In the genomic region with DNA sequence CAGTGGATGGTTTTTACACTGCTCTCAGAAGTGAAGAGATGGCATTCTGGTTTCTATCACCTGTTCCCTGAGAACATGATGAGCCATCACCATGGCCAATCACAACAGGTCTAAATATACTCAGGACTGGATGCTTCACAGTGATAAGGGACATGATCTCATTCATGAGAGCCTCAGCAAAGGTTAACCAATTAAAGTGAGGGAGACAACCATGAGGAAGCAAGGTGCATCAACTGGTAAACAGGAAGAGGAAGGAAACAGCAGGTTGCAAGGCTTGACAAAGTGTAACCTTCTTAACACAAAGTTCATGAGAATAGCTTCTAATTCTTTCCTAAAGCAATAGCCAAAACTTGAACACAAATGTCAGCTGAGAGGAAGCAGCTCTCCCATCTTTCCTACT, we compare ENCODE assay signal across 13 mouse cellular contexts.
"Had no signal": no experiment of that assay in that cellular context is flagged by ENCODE, and none has a peak within 500 bp of the region (broad histone marks: within the 10 kb centered on the region; RNA-seq: fewer than 3 reads in every experiment).

No protein-coding gene starts in this region.

- ATAC-seq: liver, embryonic 12.5 days; midbrain, embryonic 15.5 days had no signal

- H3K27me3 ChIP-seq: limb, embryonic 15.5 days; liver, embryonic 12.5 days; midbrain, embryonic 15.5 days; neural tube, embryonic 13.5 days had no signal

- H3K4me1 ChIP-seq: limb, embryonic 15.5 days; liver, embryonic 12.5 days; midbrain, embryonic 15.5 days; neural tube, embryonic 13.5 days had no signal

- H3K4me2 ChIP-seq: limb, embryonic 15.5 days; liver, embryonic 12.5 days; lung, embryonic 14.5 days; midbrain, embryonic 15.5 days; neural tube, embryonic 13.5 days had no signal

- DNase-seq: kidney, adult 11 months; kidney, adult 9 months; kidney, postnatal 10 days; layer of hippocampus, postnatal 36 days; lung, embryonic 14.5 days; lung, postnatal 10 days; right cerebral cortex, postnatal 25 days; thymus, postnatal 4 days had no signal

- H3K9me3 ChIP-seq: limb, embryonic 15.5 days; liver, embryonic 12.5 days; midbrain, embryonic 15.5 days; neural tube, embryonic 13.5 days had no signal

- H3K4me3 ChIP-seq: limb, embryonic 15.5 days; liver, embryonic 12.5 days; midbrain, embryonic 15.5 days; neural tube, embryonic 13.5 days had no signal

- H3K9ac ChIP-seq: limb, embryonic 15.5 days; liver, embryonic 12.5 days; lung, embryonic 14.5 days; midbrain, embryonic 15.5 days; neural tube, embryonic 13.5 days had no signal

- H3K27ac ChIP-seq: limb, embryonic 15.5 days; liver, embryonic 12.5 days; macrophage; midbrain, embryonic 15.5 days; neural tube, embryonic 13.5 days had no signal
